Mouse (Mus musculus): ENCODE results near the gene Adgrf1. TPM values are rescaled to one million over a fixed set of nuclear protein-coding genes. Genes with fewer than 3 reads are reported as not detected.
A peak's percentile ranks its signal among the peaks of the same experiment; 100 is the strongest.

Gene Adgrf1
- polyA plus RNA-seq, 1 experiment: 0.06 TPM

GRCm38 (mm10) chr17:43299515-43299914, 29.4 kb downstream of the Adgrf1 start:
- H3K4me3 ChIP-seq (ENCODE audit: low read depth, low read length): no peak overlapping the region
- H3K27ac ChIP-seq (ENCODE audit: insufficient read depth, low read depth, low read length): no peak overlapping the region
- 77% methylated on average over 7 of the region's 7 CpGs for WGBS
- TF ChIP-seq CTCF (IDR thresholded peaks at IDR 0.05; ENCODE audit: extremely low read depth, insufficient read length, insufficient replicate concordance, low read depth, low read length) (no peak), POLR2A (IDR thresholded peaks at IDR 0.05; ENCODE audit: low read depth, low read length) (no peak)
- no peaks in the 10 kb centered on the region for H3K27me3 ChIP-seq (ENCODE audit: control insufficient read depth, insufficient read depth, low read length)
- H3K4me1 ChIP-seq (ENCODE audit: control insufficient read depth, insufficient read depth, insufficient read length, low read length): no peaks in the 10 kb centered on the region
- no peaks in the 10 kb centered on the region for H3K36me3 ChIP-seq (ENCODE audit: control insufficient read depth, insufficient read depth, low read length)

GRCm38 (mm10) chr17:43325986-43326671, 56.0 kb downstream of the Adgrf1 start:
- Histone ChIP-seq H3K27ac (ENCODE audit: insufficient read depth, low read depth, low read length) (no peak overlapping the region), H3K4me3 (ENCODE audit: low read depth, low read length) (no peak overlapping the region)
- 53% methylated on average over 7 of the region's 7 CpGs for WGBS

GRCm38 (mm10) chr17:43326726-43327700, 56.9 kb downstream of the Adgrf1 start:
- H3K27me3 ChIP-seq (ENCODE audit: control insufficient read depth, insufficient read depth, low read length): no peaks in the 10 kb centered on the region
- TF ChIP-seq POLR2A (IDR thresholded peaks at IDR 0.05; ENCODE audit: low read depth, low read length) (no peak), CTCF (IDR thresholded peaks at IDR 0.05; ENCODE audit: extremely low read depth, insufficient read length, insufficient replicate concordance, low read depth, low read length) (peak; percentile 43; the same call in 1 of the 2 replicates)
- WGBS: 18% methylated on average over 29 of the region's 29 CpGs
- H3K36me3 ChIP-seq (ENCODE audit: control insufficient read depth, insufficient read depth, low read length): no peaks in the 10 kb centered on the region
- peaks cover 4% of the 10 kb centered on the region; the same call in 1 of the 2 replicates for H3K4me1 ChIP-seq (ENCODE audit: control insufficient read depth, insufficient read depth, insufficient read length, low read length)
- no peak overlapping the region for H3K4me3 ChIP-seq (ENCODE audit: low read depth, low read length)
- no peak overlapping the region for H3K27ac ChIP-seq (ENCODE audit: insufficient read depth, low read depth, low read length)

More at GRCm38 (mm10) chr17:43325986-43326671, 56.0 kb downstream of the Adgrf1 start:
- H3K36me3 ChIP-seq (ENCODE audit: control insufficient read depth, insufficient read depth, low read length): no peaks in the 10 kb centered on the region
- TF ChIP-seq POLR2A (IDR thresholded peaks at IDR 0.05; ENCODE audit: low read depth, low read length) (no peak), CTCF (IDR thresholded peaks at IDR 0.05; ENCODE audit: extremely low read depth, insufficient read length, insufficient replicate concordance, low read depth, low read length) (no peak)
- peaks cover 4% of the 10 kb centered on the region; the same call in 1 of the 2 replicates for H3K4me1 ChIP-seq (ENCODE audit: control insufficient read depth, insufficient read depth, insufficient read length, low read length)
- H3K27me3 ChIP-seq (ENCODE audit: control insufficient read depth, insufficient read depth, low read length): no peaks in the 10 kb centered on the region

GRCm38 (mm10) chr17:43327810-43328209, 57.7 kb downstream of the Adgrf1 start:
- 72% methylated on average over 6 of the region's 6 CpGs for WGBS
- Histone ChIP-seq H3K4me3 (ENCODE audit: low read depth, low read length) (no peak overlapping the region), H3K27ac (ENCODE audit: insufficient read depth, low read depth, low read length) (no peak overlapping the region), H3K36me3 (ENCODE audit: control insufficient read depth, insufficient read depth, low read length) (no peaks in the 10 kb centered on the region), H3K27me3 (ENCODE audit: control insufficient read depth, insufficient read depth, low read length) (no peaks in the 10 kb centered on the region), H3K4me1 (ENCODE audit: control insufficient read depth, insufficient read depth, insufficient read length, low read length) (peaks cover 4% of the 10 kb centered on the region; the same call in 1 of the 2 replicates)
- TF ChIP-seq CTCF (IDR thresholded peaks at IDR 0.05; ENCODE audit: extremely low read depth, insufficient read length, insufficient replicate concordance, low read depth, low read length): no peak

- no peaks in the 10 kb centered on the region for H3K36me3 ChIP-seq (ENCODE audit: control insufficient read depth, insufficient read depth, low read length)
- H3K27ac ChIP-seq (ENCODE audit: insufficient read depth, low read depth, low read length): no peak overlapping the region
- no peak overlapping the region for H3K4me3 ChIP-seq (ENCODE audit: low read depth, low read length)
- peaks cover 4% of the 10 kb centered on the region; the same call in 1 of the 2 replicates for H3K4me1 ChIP-seq (ENCODE audit: control insufficient read depth, insufficient read depth, insufficient read length, low read length)
- TF ChIP-seq POLR2A (IDR thresholded peaks at IDR 0.05; ENCODE audit: low read depth, low read length) (no peak), CTCF (IDR thresholded peaks at IDR 0.05; ENCODE audit: extremely low read depth, insufficient read length, insufficient replicate concordance, low read depth, low read length) (no peak)
- no peaks in the 10 kb centered on the region for H3K27me3 ChIP-seq (ENCODE audit: control insufficient read depth, insufficient read depth, low read length)
- WGBS: 67% methylated on average over 4 of the region's 4 CpGs
Measured at GRCm38 (mm10) chr17:43329216-43329615, 59.1 kb downstream of the Adgrf1 start.

- TF ChIP-seq CTCF (IDR thresholded peaks at IDR 0.05; ENCODE audit: extremely low read depth, insufficient read length, insufficient replicate concordance, low read depth, low read length) (no peak), POLR2A (IDR thresholded peaks at IDR 0.05; ENCODE audit: low read depth, low read length) (no peak)
- Histone ChIP-seq H3K36me3 (ENCODE audit: control insufficient read depth, insufficient read depth, low read length) (no peaks in the 10 kb centered on the region), H3K4me1 (ENCODE audit: control insufficient read depth, insufficient read depth, insufficient read length, low read length) (peaks cover 4% of the 10 kb centered on the region; the same call in 1 of the 2 replicates), H3K27ac (ENCODE audit: insufficient read depth, low read depth, low read length) (no peak overlapping the region), H3K27me3 (ENCODE audit: control insufficient read depth, insufficient read depth, low read length) (no peaks in the 10 kb centered on the region), H3K4me3 (ENCODE audit: low read depth, low read length) (no peak overlapping the region)
- WGBS: 19% methylated on average over 7 of the region's 7 CpGs
Measured at GRCm38 (mm10) chr17:43329761-43330183, 59.6 kb downstream of the Adgrf1 start.

- no peaks in the 10 kb centered on the region for H3K36me3 ChIP-seq (ENCODE audit: control insufficient read depth, insufficient read depth, low read length)
Measured at GRCm38 (mm10) chr17:43332686-43333085, 62.6 kb downstream of the Adgrf1 start.

More at GRCm38 (mm10) chr17:43332686-43333085, 62.6 kb downstream of the Adgrf1 start:
- 63% methylated on average over 5 of the region's 5 CpGs for WGBS
- Histone ChIP-seq H3K27me3 (ENCODE audit: control insufficient read depth, insufficient read depth, low read length) (no peaks in the 10 kb centered on the region), H3K4me1 (ENCODE audit: control insufficient read depth, insufficient read depth, insufficient read length, low read length) (peaks cover 3% of the 10 kb centered on the region; the same call in 1 of the 2 replicates), H3K27ac (ENCODE audit: insufficient read depth, low read depth, low read length) (no peak overlapping the region), H3K4me3 (ENCODE audit: low read depth, low read length) (no peak overlapping the region)
- no peak for TF ChIP-seq CTCF (IDR thresholded peaks at IDR 0.05; ENCODE audit: extremely low read depth, insufficient read length, insufficient replicate concordance, low read depth, low read length)
- TF ChIP-seq POLR2A (IDR thresholded peaks at IDR 0.05; ENCODE audit: low read depth, low read length): no peak
